Mouse (Mus musculus) stomach, postnatal 0 days (tissue): Measurements from ENCODE around the gene Ubqln2.

Experiments used
- CTCF ChIP-seq: IDR thresholded peaks from 2 replicates; pipeline ENCODE4 v1.5.1; 2016; ENCODE audit warnings: antibody characterized with exemption, low read depth, mild to moderate bottlenecking, moderate library complexity
- EP300 ChIP-seq: optimal IDR thresholded peaks from 2 replicates; pipeline ENCODE3; 2016; ENCODE audit warnings: antibody characterized with exemption

DNA sequence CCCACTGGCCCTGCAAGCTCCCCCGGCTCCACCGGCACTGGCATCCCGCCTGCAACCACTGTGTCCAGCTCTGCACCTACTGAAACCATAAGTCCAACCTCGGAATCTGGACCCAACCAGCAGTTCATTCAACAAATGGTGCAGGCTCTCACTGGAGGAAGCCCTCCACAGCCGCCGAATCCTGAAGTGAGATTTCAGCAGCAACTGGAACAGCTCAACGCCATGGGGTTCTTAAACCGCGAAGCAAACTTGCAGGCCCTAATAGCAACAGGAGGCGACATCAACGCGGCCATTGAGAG, 2.0 kb downstream of the Ubqln2 start:
- TF ChIP-seq CTCF = no peak
- TF ChIP-seq EP300 = no peak
